Mouse (Mus musculus) spleen, postnatal 14 days (tissue): ENCODE data around the gene Cep170.

Source experiments
- DNase-seq, 2 experiments: peaks; one replicate each; pipeline ENCODE4 v3.0.0; 2021 to 2022; ENCODE audit warnings: low spot score in 2 of 2

Gene Cep170

DNA sequence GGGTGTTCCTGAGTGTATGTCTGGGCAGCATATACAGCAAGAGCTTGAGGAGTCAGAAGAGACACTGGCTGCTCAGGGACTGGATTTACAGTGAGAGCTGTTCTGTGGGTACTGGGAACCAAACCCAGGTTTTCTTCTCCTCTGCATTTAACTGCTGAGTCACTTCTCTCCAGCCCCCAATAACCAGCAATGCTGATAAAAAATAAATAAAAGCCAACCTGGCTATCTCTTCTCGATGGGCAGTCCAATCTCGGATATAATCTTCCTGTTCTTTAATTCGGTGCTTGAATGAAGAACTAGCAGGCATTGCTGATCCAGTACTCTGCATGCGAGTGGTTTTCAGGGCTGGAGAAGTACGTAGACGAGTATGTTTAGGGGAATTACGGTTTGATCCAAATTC, 64.2 kb downstream of the Cep170 start:
- DNase-seq, result no peak

DNA sequence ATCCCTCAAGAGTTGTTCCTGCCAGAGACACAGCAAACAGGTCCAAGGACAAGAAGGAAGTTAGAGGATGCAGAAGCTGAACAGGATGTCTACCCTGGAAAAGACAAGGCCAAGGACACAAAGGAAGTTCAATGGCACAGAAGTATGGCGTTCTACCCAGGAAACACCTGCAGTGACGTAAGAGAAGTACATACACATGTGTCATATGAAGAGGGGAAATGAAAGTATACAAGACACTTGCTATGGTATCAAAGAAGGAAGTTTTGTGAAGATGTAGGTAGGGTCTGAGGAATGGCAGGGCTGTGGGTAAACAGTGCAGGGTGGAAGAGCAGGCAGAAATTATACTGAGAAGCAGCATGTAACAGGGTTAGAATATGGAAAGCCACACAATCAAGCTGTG, 81.0 kb downstream of the Cep170 start:
- DNase-seq, result no peak

- DNase-seq, result no peak
Observed at GRCm38 (mm10) chr1:176730528-176730927, 83.3 kb downstream of the Cep170 start.

DNA sequence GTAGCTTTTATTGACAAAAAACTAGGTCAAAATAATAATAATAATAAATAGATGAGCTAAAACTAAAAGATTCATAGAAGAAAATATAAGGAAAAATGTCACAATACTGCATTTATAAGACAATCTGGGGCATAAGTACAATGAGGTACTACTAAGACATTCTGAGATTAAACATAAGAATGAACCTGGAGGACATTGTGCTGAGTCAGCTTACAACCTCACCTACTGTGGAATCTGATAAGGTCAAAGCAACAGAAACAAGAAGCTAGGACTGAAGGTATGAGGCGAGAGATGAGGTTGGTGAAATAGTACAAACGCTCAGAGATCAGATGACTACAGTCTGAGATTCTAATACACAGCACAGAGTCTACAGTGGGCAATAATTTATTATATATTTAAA, 86.5 kb downstream of the Cep170 start:
- no peak for DNase-seq

GRCm38 (mm10) chr1:176724771-176725170, 89.1 kb downstream of the Cep170 start:
- DNase-seq, result no peak

- no peak for DNase-seq
Observed at GRCm38 (mm10) chr1:176723858-176724713, 89.8 kb downstream of the Cep170 start.

GRCm38 (mm10) chr1:176712436-176712835, 101.4 kb downstream of the Cep170 start:
- peak in 1 of 2 experiments; percentile 37 for DNase-seq

DNA sequence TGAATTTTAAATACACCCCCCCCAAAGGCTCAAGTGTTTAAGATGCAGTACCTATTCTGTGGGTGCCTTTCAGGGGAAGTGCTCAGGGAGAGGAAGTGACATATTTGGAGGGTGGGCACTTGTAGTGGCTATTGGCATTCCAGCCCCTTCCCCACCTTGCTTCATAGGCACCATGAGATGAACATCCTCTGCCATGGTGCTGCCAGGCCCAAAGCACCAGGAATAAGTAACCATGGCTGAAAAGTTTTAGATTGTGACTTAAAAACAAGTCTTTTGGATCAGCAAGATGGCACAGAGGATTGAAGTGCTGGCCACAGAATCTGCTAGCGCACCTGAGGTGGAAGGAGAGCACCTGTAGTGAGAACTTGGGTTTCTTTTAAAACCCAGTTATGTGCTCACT, 113.6 kb downstream of the Cep170 start:
- no peak for DNase-seq

- DNase-seq, result no peak
Observed at GRCm38 (mm10) chr1:176699793-176700192, 114.1 kb downstream of the Cep170 start.

- DNase-seq, result no peak
Observed at GRCm38 (mm10) chr1:176698647-176699046, 115.2 kb downstream of the Cep170 start.

GRCm38 (mm10) chr1:176697091-176697490, 116.8 kb downstream of the Cep170 start:
- peak in 1 of 2 experiments; percentile 4 for DNase-seq

DNA sequence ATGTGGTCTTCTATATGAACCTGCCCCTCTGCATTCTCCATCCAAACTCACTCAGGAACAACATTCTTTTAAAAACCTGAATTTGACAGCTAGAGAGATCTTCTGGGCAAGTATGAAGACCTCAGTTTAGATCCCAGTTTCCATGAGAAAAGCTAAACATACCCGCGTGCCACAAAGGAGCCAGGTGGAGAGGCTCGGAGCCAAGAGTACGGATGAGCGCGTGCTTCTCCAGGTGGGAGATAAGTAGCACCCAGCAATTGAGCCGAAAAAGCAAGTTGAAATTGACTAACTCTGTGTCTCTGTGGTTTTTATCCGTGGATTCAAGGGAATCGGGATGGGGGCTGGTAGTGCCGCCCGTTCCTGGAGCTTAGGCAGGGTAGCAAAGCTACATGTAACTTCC, 122.8 kb downstream of the Cep170 start:
- DNase-seq, result no peak

DNA sequence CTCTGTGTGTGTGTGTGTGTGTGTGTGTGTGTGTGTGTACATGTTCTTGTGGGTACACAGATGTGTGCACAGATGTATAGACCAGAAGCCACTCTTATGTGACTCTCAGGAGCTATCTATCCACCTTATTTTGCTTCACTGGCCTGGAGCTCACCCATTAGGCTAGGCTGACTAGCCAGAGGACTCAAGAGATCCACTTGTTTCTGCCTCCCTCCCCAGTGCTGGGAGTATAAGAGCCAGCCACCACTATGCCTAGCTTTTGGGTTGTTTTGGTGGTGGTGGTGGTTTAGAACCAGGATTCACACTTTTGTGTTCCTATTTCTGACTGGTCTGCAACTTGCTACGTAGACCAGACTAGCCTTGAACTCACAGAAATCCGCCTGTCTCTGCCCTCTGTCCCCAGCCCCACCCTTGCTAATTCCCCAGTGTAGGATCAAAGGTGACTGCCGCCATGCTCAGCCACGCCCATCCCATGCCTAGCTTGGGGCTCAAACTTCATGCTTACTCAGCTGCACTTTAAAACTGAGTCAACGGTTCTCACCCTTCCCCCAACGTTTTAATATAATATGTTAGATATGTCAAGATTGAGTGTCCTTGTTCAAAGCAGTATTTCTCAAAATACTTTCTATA, 125.5 kb downstream of the Cep170 start:
- no peak for DNase-seq
